Mouse (Mus musculus) cortical plate, adult 2 months (tissue): ENCODE measurements at regions not wholly inside any gene's neighbourhood (a gene's known extent, or its start where the extent isn't known, plus 50 kb on each side); places are given as distances from the start of the nearest gene placed in this dataset.

Experiments
- CTCF ChIP-seq: fragments of 200-500 bp; IDR thresholded peaks from 2 replicates; pipeline ENCODE4 v1.5.1; 2011; ENCODE audit warnings: mild to moderate bottlenecking, control low read depth, low read length; ENCODE audit not compliant: insufficient read depth; ENCODE audit errors: extremely low read depth
- POLR2A ChIP-seq: fragments of 200-500 bp; IDR thresholded peaks from 2 replicates; pipeline ENCODE4 v1.6.1; 2011; ENCODE audit warnings: mild to moderate bottlenecking, low read length, control low read depth; ENCODE audit not compliant: insufficient read depth; ENCODE audit errors: extremely low read depth

GRCm38 (mm10) chr12:106931591-106931990 lies 556.8 kb upstream of the 3110018I06Rik start:
- TF ChIP-seq CTCF (no peak), POLR2A (no peak)
